9 mouse cellular contexts compared by ENCODE assay signal in the genomic region with DNA sequence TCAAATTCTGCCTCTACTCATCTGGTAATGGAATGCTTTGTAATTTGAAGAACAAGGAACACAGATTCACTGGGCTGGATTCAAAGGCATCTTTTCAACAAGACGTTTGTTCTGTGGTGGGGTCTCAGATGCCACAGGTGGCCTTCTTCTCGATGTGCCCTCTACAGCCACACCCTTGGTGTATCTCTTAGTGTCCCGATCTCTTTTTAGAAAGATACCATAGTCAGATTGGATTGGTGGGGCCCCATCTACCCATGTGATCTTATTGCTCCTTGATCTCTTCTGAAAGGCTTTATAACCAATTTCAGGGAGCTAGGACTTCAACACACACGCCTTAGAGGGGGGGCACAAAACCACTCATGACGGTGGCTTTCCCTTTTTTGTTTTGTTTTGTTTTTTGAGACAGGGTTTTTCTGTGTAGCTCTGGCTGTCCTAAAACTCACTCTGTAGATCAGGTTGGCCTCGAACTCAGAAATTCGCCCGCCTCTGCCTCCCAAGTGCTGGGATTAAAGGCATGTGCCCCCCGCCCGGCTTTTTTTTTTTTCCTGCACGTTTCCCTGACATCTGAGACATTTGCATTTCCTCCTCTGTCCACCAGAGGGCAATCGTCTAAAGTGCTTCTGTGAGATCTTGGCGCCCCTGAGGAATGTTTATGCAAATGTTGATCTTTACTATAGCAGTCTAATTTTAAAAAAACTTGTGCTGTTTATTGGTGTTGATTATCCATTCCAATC. TPM values are rescaled to one million over a fixed set of nuclear protein-coding genes. Genes with fewer than 3 reads are reported as not detected.
DNase-seq lines count a peak whose midpoint lies in the region; ATAC-seq and TF ChIP-seq lines count a peak whose summit lies in the region.
"Had no signal": no experiment of that assay in that cellular context is flagged by ENCODE, and none has a peak within 500 bp of the region (broad histone marks: within the 10 kb centered on the region; RNA-seq: fewer than 3 reads in every experiment).

No protein-coding gene starts in this region.

- TF ChIP-seq EP300 in liver, postnatal 0 days (IDR thresholded peaks at IDR 0.05; ENCODE audit: low read depth): no peak

- peak; percentile 85 for DNase-seq in forebrain, postnatal 0 days
- DNase-seq in right cerebral cortex, adult 2 months (ENCODE audit: low spot score in 2 of 2): peak; percentile 76 to 78
- DNase-seq in right cerebral cortex, postnatal 36 days (ENCODE audit: low spot score in 2 of 2): no peak
- DNase-seq in cerebellum, postnatal 14 days: peak; percentile 82 to 86
- DNase-seq in hindlimb bud, embryonic 11.5 days (ENCODE audit: extremely low spot score, low read depth, low spot score): peak; percentile 20
- peak; percentile 54 for DNase-seq in liver, postnatal 0 days
- DNase-seq in spleen, postnatal 4 days (ENCODE audit: low spot score in 2 of 2): peak; percentile 43 to 72

- no peak overlapping the region for H3K4me2 ChIP-seq in forebrain, postnatal 0 days (ENCODE audit: low read depth)
- H3K4me2 ChIP-seq in forebrain, embryonic 15.5 days (replicated peaks): no peak overlapping the region
- H3K4me2 ChIP-seq in liver, postnatal 0 days (ENCODE audit: low read depth, low read length): peak overlapping the region; percentile 48
- H3K4me2 ChIP-seq: stomach, embryonic 15.5 days had no signal

- no peak overlapping the region for H3K27ac ChIP-seq in forebrain, postnatal 0 days (ENCODE audit: low read depth, low read length)
- no peak overlapping the region for H3K27ac ChIP-seq in forebrain, embryonic 15.5 days (replicated peaks)
- no peak overlapping the region for H3K27ac ChIP-seq in liver, postnatal 0 days (ENCODE audit: low read depth)
- H3K27ac ChIP-seq: stomach, embryonic 15.5 days had no signal

- no peaks in the 10 kb centered on the region for H3K9me3 ChIP-seq in forebrain, postnatal 0 days (ENCODE audit: low read length)
- no peaks in the 10 kb centered on the region for H3K9me3 ChIP-seq in forebrain, embryonic 15.5 days
- no peaks in the 10 kb centered on the region for H3K9me3 ChIP-seq in liver, postnatal 0 days (ENCODE audit: low read length)
- H3K9me3 ChIP-seq: stomach, embryonic 15.5 days had no signal

- H3K36me3 ChIP-seq in forebrain, postnatal 0 days (ENCODE audit: insufficient read depth): no peaks in the 10 kb centered on the region
- no peaks in the 10 kb centered on the region for H3K36me3 ChIP-seq in forebrain, embryonic 15.5 days
- H3K36me3 ChIP-seq in liver, postnatal 0 days (replicated peaks; ENCODE audit: insufficient read depth, low read length): no peaks in the 10 kb centered on the region
- H3K36me3 ChIP-seq: stomach, embryonic 15.5 days had no signal

- no peaks in the 10 kb centered on the region for H3K27me3 ChIP-seq in forebrain, postnatal 0 days (ENCODE audit: insufficient read depth, low read length)
- H3K27me3 ChIP-seq in forebrain, embryonic 15.5 days: no peaks in the 10 kb centered on the region
- H3K27me3 ChIP-seq in liver, postnatal 0 days (ENCODE audit: insufficient read depth, low read length): no peaks in the 10 kb centered on the region
- H3K27me3 ChIP-seq: stomach, embryonic 15.5 days had no signal

- H3K4me3 ChIP-seq in forebrain, postnatal 0 days (ENCODE audit: low read depth, low read length): no peak overlapping the region
- no peak overlapping the region for H3K4me3 ChIP-seq in forebrain, embryonic 15.5 days
- no peak overlapping the region for H3K4me3 ChIP-seq in liver, postnatal 0 days (ENCODE audit: low read depth, low read length)
- H3K4me3 ChIP-seq: stomach, embryonic 15.5 days had no signal

- ATAC-seq in forebrain, postnatal 0 days: peak; percentile 23; the same call in 1 of the 2 replicates
- no peak for ATAC-seq in forebrain, embryonic 15.5 days (replicated peaks)
- peak; percentile 54; the same call in 1 of the 2 replicates for ATAC-seq in liver, postnatal 0 days

- no peaks in the 10 kb centered on the region for H3K4me1 ChIP-seq in forebrain, postnatal 0 days (ENCODE audit: insufficient read depth)
- H3K4me1 ChIP-seq in forebrain, embryonic 15.5 days: no peaks in the 10 kb centered on the region
- peaks cover 3% of the 10 kb centered on the region; the same call in 1 of the 2 replicates for H3K4me1 ChIP-seq in liver, postnatal 0 days (ENCODE audit: insufficient read depth)
- H3K4me1 ChIP-seq: stomach, embryonic 15.5 days had no signal

- TF ChIP-seq CTCF in forebrain, postnatal 0 days (IDR thresholded peaks at IDR 0.05; ENCODE audit: low read depth): peak; percentile 81
- peak; percentile 84 for TF ChIP-seq CTCF in liver, postnatal 0 days (IDR thresholded peaks at IDR 0.05; ENCODE audit: low read depth)

- no peak overlapping the region for H3K9ac ChIP-seq in forebrain, postnatal 0 days
- H3K9ac ChIP-seq in forebrain, embryonic 15.5 days (replicated peaks): no peak overlapping the region
- peak overlapping the region; percentile 30; the same call in 1 of the 2 replicates for H3K9ac ChIP-seq in liver, postnatal 0 days (replicated peaks)
- H3K9ac ChIP-seq: stomach, embryonic 15.5 days had no signal

- 44% methylated on average over 13 of the region's 13 CpGs for WGBS in forebrain, postnatal 0 days
- WGBS in forebrain, embryonic 15.5 days: 44% methylated on average over 13 of the region's 13 CpGs
- WGBS in liver, postnatal 0 days (ENCODE audit: insufficient replicate concordance): 25% methylated on average over 13 of the region's 13 CpGs

RNA-seq across cellular contexts. Expression of gene Wasf3, which starts 54.6 kb away (rescaled TPM):
- 26.8 and 33.0 TPM in 2 replicates for total RNA-seq in forebrain, postnatal 0 days (2014; rRNA removed)
- 11.7 and 14.3 TPM in 2 replicates for polyA plus RNA-seq in forebrain, postnatal 0 days (2015; fragmentation: Nextera tagmentation; extraction: Ambion mirVana)
- polyA plus RNA-seq in forebrain, embryonic 15.5 days (2015; fragmentation: Nextera tagmentation; extraction: Ambion mirVana): 9.3 and 9.7 TPM in 2 replicates
- polyA plus RNA-seq in liver, postnatal 0 days (2015; fragmentation: Nextera tagmentation; extraction: Ambion mirVana): not detected in 2 replicates

Comparison
In these comparisons a context has a peak if more than half of its experiments do, and no peak if none do; other contexts are left out.
1. DNase-seq: peak in forebrain, postnatal 0 days (single experiment), right cerebral cortex, adult 2 months (2 of 2), cerebellum, postnatal 14 days (2 of 2), hindlimb bud, embryonic 11.5 days (single experiment), liver, postnatal 0 days (single experiment) and spleen, postnatal 4 days (2 of 2); none in right cerebral cortex, postnatal 36 days (0 of 2).
2. RNA of gene Wasf3, which starts 54.6 kb away (polyA plus RNA-seq): 11.7 to 14.3 TPM in forebrain, postnatal 0 days and 9.3 to 9.7 TPM in forebrain, embryonic 15.5 days; not detected in liver, postnatal 0 days; every median in the first group is over 10 times any median in the second.